Mouse (Mus musculus) cortical plate, adult 2 months (tissue): ENCODE measurements around the gene Acvr1b.

Experiments used
- CTCF ChIP-seq: fragments of 200-500 bp; IDR thresholded peaks from 2 replicates; pipeline ENCODE4 v1.5.1; 2011; ENCODE audit warnings: mild to moderate bottlenecking, control low read depth, low read length; ENCODE audit not compliant: insufficient read depth; ENCODE audit errors: extremely low read depth
- POLR2A ChIP-seq: fragments of 200-500 bp; IDR thresholded peaks from 2 replicates; pipeline ENCODE4 v1.6.1; 2011; ENCODE audit warnings: mild to moderate bottlenecking, low read length, control low read depth; ENCODE audit not compliant: insufficient read depth; ENCODE audit errors: extremely low read depth

DNA sequence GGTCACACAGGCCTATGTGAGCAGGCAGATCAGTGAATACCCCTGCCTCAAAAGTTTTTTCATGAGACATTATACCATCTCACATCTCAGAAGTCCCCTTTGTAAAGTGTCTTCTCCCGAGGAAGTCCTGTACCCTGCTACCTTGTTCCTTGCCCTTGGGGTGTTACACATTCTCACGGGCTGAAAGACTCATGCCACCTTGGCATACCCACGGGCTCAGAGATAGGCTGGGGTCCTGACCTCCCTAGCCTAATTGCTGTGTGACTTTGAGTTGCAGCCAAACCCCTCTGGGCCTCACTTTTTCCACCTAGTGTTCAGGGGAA, 79.7 kb downstream of the Acvr1b start:
- no peak for TF ChIP-seq CTCF
- TF ChIP-seq POLR2A, result no peak
